Mouse (Mus musculus) MEL (cell line): ENCODE measurements at regions not wholly inside any gene's neighbourhood (a gene's known extent, or its start where the extent isn't known, plus 50 kb on each side); places are given as distances from the start of the nearest gene placed in this dataset.

Source experiments
- DNase-seq: peaks from one replicate; pipeline ENCODE4 v3.0.0; 2011; ENCODE audit warnings: low read depth, low spot score
- H3K27ac ChIP-seq: 2 replicates; pipeline ENCODE4 v1.5.1; 2012; ENCODE audit warnings: low read depth, mild to moderate bottlenecking, control low read depth, low read length, moderate library complexity; ENCODE audit not compliant: control insufficient read depth
- H3K27me3 ChIP-seq, 2 experiments: fragments of 150-350 bp in 1 of 2; sonication (generic) in 1 of 2; 2 replicates each; pipeline ENCODE4 v1.6.1; 2012; ENCODE audit warnings: low read length in 2 of 2, mild to moderate bottlenecking in 2 of 2, improper control_type of control experiment in 1 of 2, moderate library complexity in 1 of 2; ENCODE audit not compliant: insufficient read depth in 2 of 2, control insufficient read depth in 1 of 2
- H3K36me3 ChIP-seq, 2 experiments: 2 replicates each; pipeline ENCODE4 v1.6.1; 2012 to 2014; ENCODE audit warnings: low read length in 2 of 2, improper control_type of control experiment in 1 of 2, inconsistent platforms in 1 of 2, mild to moderate bottlenecking in 1 of 2; ENCODE audit not compliant: insufficient read depth in 2 of 2, control insufficient read depth in 1 of 2
- H3K4me1 ChIP-seq, 2 experiments: fragments of 150-350 bp in 1 of 2; sonication (generic) in 1 of 2; 2 replicates each; pipeline ENCODE4 v1.6.1; 2012; ENCODE audit warnings: low read length in 2 of 2, improper control_type of control experiment in 1 of 2, mild to moderate bottlenecking in 1 of 2; ENCODE audit not compliant: insufficient read depth in 2 of 2, control insufficient read depth in 1 of 2
- H3K4me3 ChIP-seq, 2 experiments: fragments of 150-350 bp in 1 of 2; sonication (generic) in 1 of 2; 2 replicates each; pipeline ENCODE4 v1.5.1; 2012; ENCODE audit warnings: low read depth in 2 of 2, low read length in 2 of 2, mild to moderate bottlenecking in 2 of 2, moderate library complexity in 2 of 2, control low read depth in 1 of 2, improper control_type of control experiment in 1 of 2; ENCODE audit not compliant: control insufficient read depth in 1 of 2, insufficient read depth in 1 of 2
- H3K79me2 ChIP-seq: 2 replicates; pipeline ENCODE4 v1.6.1; 2012; ENCODE audit warnings: mild to moderate bottlenecking, low read length, moderate library complexity; ENCODE audit not compliant: control insufficient read depth, poor library complexity, insufficient read depth
- H3K9ac ChIP-seq: 2 replicates; pipeline ENCODE4 v1.6.1; 2012; ENCODE audit warnings: low read depth, mild to moderate bottlenecking, control low read depth, low read length, moderate library complexity; ENCODE audit not compliant: control insufficient read depth, poor library complexity, severe bottlenecking
- H3K9me3 ChIP-seq: fragments of 150-350 bp; sonication (generic); replicated peaks from 2 replicates; pipeline ENCODE4 v1.6.1; 2012; ENCODE audit warnings: mild to moderate bottlenecking, low read length, improper control_type of control experiment, moderate library complexity; ENCODE audit not compliant: insufficient read depth
- CHD2 ChIP-seq: IDR thresholded peaks from 2 replicates; pipeline ENCODE4 v1.6.1; 2011; ENCODE audit warnings: low read length, improper control_type of control experiment
- CTCF ChIP-seq, 3 experiments: IDR thresholded peaks in 2 of 3; conservative IDR thresholded peaks in 1 of 3; 2 replicates each; pipeline ENCODE4 v1.5.1; 2011 to 2012; ENCODE audit warnings: low read length in 3 of 3, low read depth in 2 of 3, mild to moderate bottlenecking in 2 of 3, improper control_type of control experiment in 1 of 3, inconsistent platforms in 1 of 3, mixed read lengths in 1 of 3, moderate library complexity in 1 of 3; ENCODE audit not compliant: control insufficient read depth in 1 of 3, insufficient read depth in 1 of 3, poor library complexity in 1 of 3, severe bottlenecking in 1 of 3
- E2F4 ChIP-seq: IDR thresholded peaks from 2 replicates; pipeline ENCODE4 v1.6.1; 2011; ENCODE audit warnings: low read depth, low read length, improper control_type of control experiment, borderline replicate concordance
- EP300 ChIP-seq, 2 experiments: IDR thresholded peaks; 2 replicates each; pipeline ENCODE4 v1.6.1; 2011; ENCODE audit warnings: improper control_type of control experiment in 2 of 2, low read length in 2 of 2, low read depth in 1 of 2, mild to moderate bottlenecking in 1 of 2
- ETS1 ChIP-seq: IDR thresholded peaks from 2 replicates; pipeline ENCODE4 v1.6.1; 2012; ENCODE audit warnings: low read depth, mild to moderate bottlenecking, inconsistent platforms, low read length, improper control_type of control experiment, moderate library complexity
- GABPA ChIP-seq: IDR thresholded peaks from 2 replicates; pipeline ENCODE4 v1.6.1; 2012; ENCODE audit warnings: low read depth, mild to moderate bottlenecking, inconsistent platforms, low read length, improper control_type of control experiment, moderate library complexity
- JUND ChIP-seq: IDR thresholded peaks from 2 replicates; pipeline ENCODE4 v1.6.1; 2011; ENCODE audit warnings: low read depth, mild to moderate bottlenecking, improper control_type of control experiment, low read length
- KAT2A ChIP-seq: conservative IDR thresholded peaks from 2 replicates; pipeline ENCODE4 v1.6.1; 2012; ENCODE audit warnings: low read depth, low read length, improper control_type of control experiment, inconsistent platforms
- MAFK ChIP-seq: IDR thresholded peaks from 2 replicates; pipeline ENCODE4 v1.6.1; 2011; ENCODE audit warnings: low read depth, mild to moderate bottlenecking, low read length, improper control_type of control experiment, borderline replicate concordance
- MAZ ChIP-seq: IDR thresholded peaks from 2 replicates; pipeline ENCODE4 v1.6.1; 2012; ENCODE audit warnings: low read depth, mild to moderate bottlenecking, inconsistent platforms, low read length, improper control_type of control experiment
- MEF2A ChIP-seq: IDR thresholded peaks from 2 replicates; pipeline ENCODE4 v1.6.1; 2014; ENCODE audit warnings: low read depth, mild to moderate bottlenecking, inconsistent platforms, low read length, improper control_type of control experiment; ENCODE audit not compliant: poor library complexity, insufficient replicate concordance, severe bottlenecking; ENCODE audit errors: extremely low read depth
- MYB ChIP-seq: IDR thresholded peaks from 2 replicates; pipeline ENCODE4 v1.6.1; 2011; ENCODE audit warnings: mild to moderate bottlenecking, low read depth, low read length, improper control_type of control experiment
- MYC ChIP-seq: IDR thresholded peaks from 2 replicates; pipeline ENCODE4 v1.6.1; 2011; ENCODE audit warnings: low read depth, mild to moderate bottlenecking, low read length, improper control_type of control experiment, moderate library complexity
- NELFE ChIP-seq: IDR thresholded peaks from 2 replicates; pipeline ENCODE4 v1.6.1; 2011; ENCODE audit warnings: low read depth, low read length, improper control_type of control experiment
- NRF1 ChIP-seq: IDR thresholded peaks from 2 replicates; pipeline ENCODE4 v1.6.1; 2014; ENCODE audit warnings: low read depth, mild to moderate bottlenecking, inconsistent platforms, low read length, improper control_type of control experiment, moderate library complexity; ENCODE audit not compliant: poor library complexity, insufficient read depth, severe bottlenecking
- POLR2A ChIP-seq, 2 experiments: IDR thresholded peaks; 2 replicates each; pipeline ENCODE4 v1.6.1; 2011 to 2012; ENCODE audit warnings: low read length in 2 of 2, mild to moderate bottlenecking in 2 of 2, control low read depth in 1 of 2, improper control_type of control experiment in 1 of 2, low read depth in 1 of 2, moderate library complexity in 1 of 2; ENCODE audit not compliant: control insufficient read depth in 1 of 2, insufficient read depth in 1 of 2, poor library complexity in 1 of 2
- POLR2AphosphoS5 ChIP-seq: IDR thresholded peaks from 2 replicates; pipeline ENCODE4 v1.6.1; 2012; ENCODE audit warnings: low read depth, borderline replicate concordance, mild to moderate bottlenecking, inconsistent platforms, low read length, moderate library complexity, mixed read lengths
- RAD21 ChIP-seq: IDR thresholded peaks from 2 replicates; pipeline ENCODE4 v1.6.1; 2011; ENCODE audit warnings: mild to moderate bottlenecking, low read depth, low read length, improper control_type of control experiment
- RCOR1 ChIP-seq: IDR thresholded peaks from 2 replicates; pipeline ENCODE4 v1.6.1; 2012; ENCODE audit warnings: low read depth, mild to moderate bottlenecking, inconsistent platforms, low read length, improper control_type of control experiment
- TAL1 ChIP-seq: IDR thresholded peaks from 2 replicates; pipeline ENCODE4 v1.6.1; 2012; ENCODE audit warnings: mild to moderate bottlenecking, inconsistent platforms, low read length, moderate library complexity, mixed read lengths
- TCF12 ChIP-seq: IDR thresholded peaks from 2 replicates; pipeline ENCODE4 v1.6.1; 2014; ENCODE audit warnings: low read depth, mild to moderate bottlenecking, inconsistent platforms, low read length, improper control_type of control experiment, moderate library complexity
- UBTF ChIP-seq: IDR thresholded peaks from 2 replicates; pipeline ENCODE4 v1.6.1; 2012; ENCODE audit warnings: low read depth, mild to moderate bottlenecking, inconsistent platforms, low read length, improper control_type of control experiment, moderate library complexity, borderline replicate concordance; ENCODE audit not compliant: insufficient read depth
- ZC3H11A ChIP-seq: IDR thresholded peaks from 2 replicates; pipeline ENCODE4 v1.6.1; 2012; ENCODE audit warnings: low read depth, mild to moderate bottlenecking, inconsistent platforms, low read length, improper control_type of control experiment
- ZMIZ1 ChIP-seq: IDR thresholded peaks from 2 replicates; pipeline ENCODE4 v1.6.1; 2012; ENCODE audit warnings: low read depth, mild to moderate bottlenecking, inconsistent platforms, low read length, improper control_type of control experiment, moderate library complexity

DNA sequence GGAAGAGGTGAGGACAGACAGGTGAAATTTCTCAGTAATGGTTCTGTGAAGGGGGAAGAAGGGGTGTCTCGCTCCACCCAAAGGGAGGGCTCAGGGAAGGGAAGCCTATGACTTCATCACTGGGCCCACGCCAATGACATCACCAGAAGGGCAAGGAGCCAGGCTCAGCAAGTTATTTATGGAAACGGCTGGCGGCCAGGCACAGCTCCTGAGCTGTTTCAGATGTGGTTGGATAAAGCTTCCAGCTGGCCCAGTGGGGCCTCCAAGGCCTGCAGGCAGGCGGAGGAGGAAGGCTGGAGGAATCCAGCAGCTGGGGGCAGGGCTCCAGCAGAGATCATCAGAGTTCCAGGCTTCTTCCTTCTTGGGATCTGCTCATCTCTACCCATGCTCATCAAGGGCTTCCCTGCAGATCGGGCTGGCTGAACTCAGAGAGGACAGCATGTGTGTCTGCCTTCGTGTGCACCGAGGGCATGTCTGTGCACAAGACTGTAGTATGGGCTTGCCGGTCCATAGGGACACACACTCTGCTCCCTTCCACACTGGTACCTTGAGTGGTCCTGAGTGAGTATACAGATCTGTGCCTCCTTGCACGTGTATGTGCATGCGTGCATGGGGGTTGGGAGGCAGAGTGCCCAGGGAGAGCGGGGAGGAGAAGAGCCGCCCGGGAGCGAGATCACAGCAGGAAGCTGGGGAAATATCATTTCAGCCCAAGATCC is 131.6 kb upstream of the Sdk2 start:
- DNase-seq = no peak
- Histone ChIP-seq H3K9ac (no peak overlapping the region), H3K36me3 (no peaks in the 10 kb centered on the region), H3K4me3 (no peak overlapping the region), H3K9me3 (no peaks in the 10 kb centered on the region; the same call in 1 of the 2 replicates), H3K27me3 (no peaks in the 10 kb centered on the region), H3K27ac (no peak overlapping the region), H3K4me1 (no peaks in the 10 kb centered on the region), H3K79me2 (no peaks in the 10 kb centered on the region)
- no peak for TF ChIP-seq EP300 (IDR thresholded peaks at IDR 0.05; ENCODE audit: low read depth in 1 of 2, low read length in 2 of 2)
- no peak for TF ChIP-seq ZMIZ1
- TF ChIP-seq MEF2A = no peak
- no peak for TF ChIP-seq ETS1
- no peak for TF ChIP-seq CTCF (IDR thresholded peaks at IDR 0.05 in 2 of 3, conservative IDR thresholded peaks at IDR 0.05 in 1 of 3; ENCODE audit: control insufficient read depth in 1 of 3, insufficient read depth in 1 of 3, low read depth in 2 of 3, low read length in 3 of 3, poor library complexity in 1 of 3, severe bottlenecking in 1 of 3)
- no peak for TF ChIP-seq JUND

DNA sequence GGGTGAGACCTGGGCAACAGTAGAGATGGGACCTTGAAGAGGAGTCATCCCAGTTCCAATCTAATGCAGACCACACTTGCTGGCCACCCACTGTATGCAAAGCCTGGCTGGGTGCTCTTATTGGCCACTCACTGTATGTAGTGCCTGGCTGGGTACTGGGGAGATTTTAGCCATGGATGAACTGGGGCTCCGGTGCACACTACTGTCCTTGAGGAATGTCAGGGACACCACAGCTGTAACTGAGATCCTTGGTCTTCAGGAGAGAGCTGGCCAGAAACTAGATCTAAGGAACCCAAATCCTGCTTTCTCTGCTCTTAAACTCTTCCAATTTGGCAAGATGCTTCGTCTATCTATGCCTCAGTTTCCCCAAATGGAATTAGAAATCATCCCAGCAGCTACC is 128.4 kb upstream of the Sdk2 start:
- H3K9me3 ChIP-seq = no peaks in the 10 kb centered on the region; the same call in 1 of the 2 replicates

DNA sequence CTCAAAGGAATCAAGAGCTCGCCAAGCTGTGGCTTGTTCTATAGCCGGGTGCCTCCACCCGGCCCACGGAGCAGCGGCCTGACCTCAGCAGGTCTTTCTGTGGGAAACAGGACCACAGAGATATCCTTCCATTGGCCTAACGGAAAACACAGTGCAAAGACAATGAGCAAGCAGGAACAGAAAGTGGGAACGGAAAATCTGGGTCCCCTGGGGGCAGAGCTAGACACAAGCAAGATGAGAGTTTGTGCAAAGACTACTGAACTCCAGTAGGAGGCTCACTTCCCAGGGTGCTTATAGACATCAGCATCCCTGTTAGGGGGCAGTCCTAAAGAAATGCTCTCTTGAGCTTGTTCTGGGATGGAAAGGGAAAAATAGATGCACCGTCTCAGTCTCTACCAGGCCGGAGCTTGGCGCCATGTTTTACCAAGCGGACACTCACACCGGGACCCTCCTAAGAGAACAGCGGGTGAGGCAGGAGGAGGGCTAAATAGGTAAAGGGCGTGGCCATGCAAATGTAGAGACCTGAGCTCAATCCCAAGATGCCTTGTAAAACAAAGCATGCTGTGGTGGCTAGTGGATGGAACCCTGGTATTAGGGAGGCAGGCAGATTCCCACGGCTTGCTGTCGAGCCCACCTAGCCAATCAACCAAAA is 127.3 kb upstream of the Sdk2 start:
- Histone ChIP-seq H3K4me3 (no peak overlapping the region), H3K79me2 (no peaks in the 10 kb centered on the region), H3K27ac (no peak overlapping the region), H3K27me3 (no peaks in the 10 kb centered on the region), H3K9ac (no peak overlapping the region), H3K36me3 (no peaks in the 10 kb centered on the region), H3K4me1 (no peaks in the 10 kb centered on the region), H3K9me3 (no peaks in the 10 kb centered on the region; the same call in 1 of the 2 replicates)
- no peak for TF ChIP-seq MYC
- no peak for TF ChIP-seq NRF1
- TF ChIP-seq GABPA = no peak
- no peak for TF ChIP-seq EP300 (IDR thresholded peaks at IDR 0.05; ENCODE audit: low read depth in 1 of 2, low read length in 2 of 2)
- no peak for TF ChIP-seq POLR2AphosphoS5
- no peak for TF ChIP-seq TCF12
- TF ChIP-seq TAL1 = no peak
- no peak for TF ChIP-seq RAD21
- TF ChIP-seq E2F4 = no peak
- TF ChIP-seq CHD2 = no peak
- no peak for TF ChIP-seq NELFE
- no peak for TF ChIP-seq ZC3H11A
- no peak for TF ChIP-seq UBTF
- TF ChIP-seq MAZ = no peak
- no peak for TF ChIP-seq MAFK
- no peak for DNase-seq

More for the DNA sequence above, 128.4 kb upstream of the Sdk2 start:
- Histone ChIP-seq H3K27ac (no peak overlapping the region), H3K36me3 (no peaks in the 10 kb centered on the region), H3K4me1 (no peaks in the 10 kb centered on the region), H3K27me3 (no peaks in the 10 kb centered on the region), H3K79me2 (no peaks in the 10 kb centered on the region), H3K9ac (no peak overlapping the region), H3K4me3 (no peak overlapping the region)
- TF ChIP-seq KAT2A = no peak
- TF ChIP-seq CHD2 = no peak
- no peak for TF ChIP-seq MAFK
- TF ChIP-seq GABPA = no peak
- TF ChIP-seq RCOR1 = no peak
- no peak for TF ChIP-seq POLR2A (IDR thresholded peaks at IDR 0.05; ENCODE audit: control insufficient read depth in 1 of 2, insufficient read depth in 1 of 2, low read depth in 1 of 2, low read length in 2 of 2, poor library complexity in 1 of 2)
- TF ChIP-seq MYB = no peak
- TF ChIP-seq E2F4 = no peak
- DNase-seq = no peak
